Mouse (Mus musculus) kidney, postnatal 14 days (tissue): ENCODE measurements around the gene Dach1.
A peak's percentile ranks its signal among the peaks of the same experiment; 100 is the strongest.

Experiments
- DNase-seq: peaks from one replicate; pipeline ENCODE4 v3.0.0; 2022; ENCODE audit warnings: mixed read lengths

Dach1 gene

DNA sequence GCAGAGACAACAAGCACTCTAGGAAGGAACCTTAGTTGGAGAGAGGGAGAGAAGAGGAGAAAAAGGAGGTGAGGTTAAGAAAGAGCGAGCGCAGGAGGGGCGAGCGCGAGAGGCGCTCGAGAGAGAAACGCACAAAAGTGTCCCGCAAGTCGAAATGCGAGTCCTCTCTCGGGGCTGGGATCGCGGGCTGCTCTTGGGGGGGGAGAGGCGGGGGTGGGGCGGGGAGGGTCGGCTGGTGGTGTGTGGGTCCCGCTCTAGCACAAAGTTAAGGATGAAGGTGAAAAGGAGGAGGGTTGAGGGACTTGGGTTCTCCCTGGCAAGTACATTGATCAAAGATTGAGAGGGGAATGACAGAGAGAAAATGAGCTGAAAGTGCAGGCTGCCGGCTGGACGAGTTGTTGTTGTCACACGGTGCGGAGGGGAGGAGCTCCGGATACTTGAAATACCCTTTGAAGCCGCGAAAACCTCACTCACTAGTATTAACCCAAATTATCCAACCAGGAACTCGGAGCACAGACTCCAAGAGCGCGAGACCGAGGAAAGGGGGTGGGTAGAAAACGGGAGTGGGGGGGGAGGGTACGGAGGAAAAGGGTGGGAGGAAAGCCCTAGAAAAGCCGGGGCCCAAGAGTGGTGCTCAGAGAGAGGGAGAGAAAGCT lies at the start of gene Dach1:
Gene Dach1 (minus strand): TSS at position 345 of the 656 bp plus-strand sequence.
- peak; percentile 83 for DNase-seq

- no peak for DNase-seq
Observed at GRCm38 (mm10) chr14:98200089-98200488, 30.5 kb upstream of the Dach1 start.

- peak; percentile 27 for DNase-seq
Observed at GRCm38 (mm10) chr14:98181545-98181944, 12.0 kb upstream of the Dach1 start.

GRCm38 (mm10) chr14:98173831-98174230 lies 4.3 kb upstream of the Dach1 start:
- no peak for DNase-seq

GRCm38 (mm10) chr14:98172394-98172905 lies 2.9 kb upstream of the Dach1 start:
- DNase-seq = no peak

DNA sequence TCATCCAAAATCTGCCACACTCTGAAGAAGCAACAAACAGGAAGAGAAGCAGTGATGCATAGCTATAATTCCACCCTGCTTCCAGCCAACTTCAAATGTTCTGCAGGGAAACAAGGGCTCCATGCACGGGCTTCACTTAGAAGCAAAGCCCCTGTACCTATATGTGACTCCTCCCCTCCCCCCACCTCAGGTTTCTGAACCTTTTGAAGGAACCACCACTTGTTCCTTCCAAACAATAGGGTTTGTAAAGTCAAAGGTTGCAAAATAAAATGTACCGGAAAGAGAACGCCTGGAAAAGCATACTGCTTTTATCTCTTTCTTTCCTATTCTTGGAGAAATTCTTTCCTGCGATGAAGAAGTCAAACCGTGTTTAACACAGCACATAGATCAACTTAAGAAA lies 2.3 kb upstream of the Dach1 start:
- DNase-seq = no peak

GRCm38 (mm10) chr14:98168908-98169401 lies 610 bp downstream of the Dach1 start:
- DNase-seq = peak; percentile 64

- DNase-seq = peak; percentile 72
Observed at GRCm38 (mm10) chr14:98168039-98168907, 1.3 kb downstream of the Dach1 start.

- DNase-seq = peak; percentile 80
Observed at GRCm38 (mm10) chr14:98167186-98168038, 2.2 kb downstream of the Dach1 start.

- peak; percentile 13 for DNase-seq
Observed at GRCm38 (mm10) chr14:98166318-98166976, 3.1 kb downstream of the Dach1 start.

DNA sequence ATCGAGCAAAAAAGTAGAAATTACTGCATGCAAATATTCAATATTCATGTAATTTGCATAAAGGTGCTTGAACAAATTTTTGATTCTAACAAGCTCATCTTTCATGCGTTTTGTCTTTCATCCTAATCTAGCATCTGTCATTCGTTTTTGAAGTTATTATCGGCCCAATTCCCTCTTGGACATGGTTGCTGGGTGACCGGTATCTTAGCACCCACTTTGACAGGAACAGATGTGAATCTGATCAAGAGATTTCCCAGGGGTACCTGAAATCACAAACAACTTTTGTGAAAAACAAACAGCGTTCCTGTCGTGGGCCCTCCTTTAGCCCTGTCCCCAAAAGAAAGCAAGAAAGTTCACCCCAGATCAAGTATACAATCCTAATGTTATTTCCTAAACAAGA lies 12.8 kb downstream of the Dach1 start:
- no peak for DNase-seq

DNA sequence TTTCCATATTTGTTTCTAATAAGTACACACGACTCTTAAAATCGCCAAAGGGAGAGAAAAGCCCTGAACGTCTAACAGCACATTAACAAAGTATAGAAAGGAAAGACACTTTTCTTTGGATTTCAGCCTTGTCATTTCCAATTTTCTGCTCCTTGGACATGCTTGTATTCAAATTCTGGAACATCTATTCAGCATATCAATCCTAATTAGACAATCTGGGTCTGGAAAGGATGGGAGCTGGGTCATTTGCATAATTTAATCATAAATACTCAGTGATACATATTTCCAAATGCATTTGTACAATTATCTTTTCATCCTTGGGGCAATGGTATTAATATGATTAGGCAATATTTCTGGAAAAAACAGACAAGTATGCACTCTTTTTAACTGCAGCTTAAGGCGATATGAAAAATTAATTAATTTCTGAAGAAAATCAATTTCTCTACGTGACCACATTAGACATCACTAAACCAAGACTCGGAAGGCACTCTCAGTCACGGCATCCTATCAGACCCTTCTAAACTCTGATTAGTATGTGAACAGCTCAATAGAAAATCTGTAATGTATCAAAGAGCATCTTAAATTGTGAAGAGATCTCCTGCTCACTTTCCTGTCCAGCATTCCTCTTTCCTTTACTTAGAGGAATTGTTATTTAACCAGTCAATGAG lies 13.7 kb downstream of the Dach1 start:
- no peak for DNase-seq

DNA sequence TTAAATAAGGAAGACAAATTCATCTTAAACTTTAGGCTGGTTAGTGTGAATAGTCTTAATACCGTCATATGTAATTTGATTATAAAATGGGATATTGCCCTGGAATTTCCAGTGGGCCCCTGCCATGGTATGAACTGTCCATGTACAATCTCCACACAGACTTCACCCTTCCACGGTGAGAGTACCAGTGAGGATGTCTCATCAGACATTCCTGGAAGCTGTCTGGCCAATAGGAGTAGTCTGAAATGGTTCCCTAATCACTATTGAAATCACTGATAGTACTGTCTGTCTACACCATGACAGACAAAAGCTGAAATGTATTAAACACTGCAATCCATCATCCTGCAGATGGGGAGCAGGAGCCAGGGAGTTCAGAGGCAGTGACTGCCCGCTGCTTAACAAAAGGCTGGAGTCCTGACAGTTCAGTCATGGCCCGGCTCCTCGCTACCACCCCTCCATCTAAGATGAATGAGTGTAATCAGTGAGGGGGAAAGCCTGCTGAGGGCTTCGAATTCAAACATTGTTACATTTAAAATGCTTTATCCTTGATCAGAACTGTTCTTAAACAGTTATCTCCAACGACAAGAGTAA lies 14.6 kb downstream of the Dach1 start:
- no peak for DNase-seq

GRCm38 (mm10) chr14:98141758-98142157 lies 27.8 kb downstream of the Dach1 start:
- DNase-seq = no peak

DNA sequence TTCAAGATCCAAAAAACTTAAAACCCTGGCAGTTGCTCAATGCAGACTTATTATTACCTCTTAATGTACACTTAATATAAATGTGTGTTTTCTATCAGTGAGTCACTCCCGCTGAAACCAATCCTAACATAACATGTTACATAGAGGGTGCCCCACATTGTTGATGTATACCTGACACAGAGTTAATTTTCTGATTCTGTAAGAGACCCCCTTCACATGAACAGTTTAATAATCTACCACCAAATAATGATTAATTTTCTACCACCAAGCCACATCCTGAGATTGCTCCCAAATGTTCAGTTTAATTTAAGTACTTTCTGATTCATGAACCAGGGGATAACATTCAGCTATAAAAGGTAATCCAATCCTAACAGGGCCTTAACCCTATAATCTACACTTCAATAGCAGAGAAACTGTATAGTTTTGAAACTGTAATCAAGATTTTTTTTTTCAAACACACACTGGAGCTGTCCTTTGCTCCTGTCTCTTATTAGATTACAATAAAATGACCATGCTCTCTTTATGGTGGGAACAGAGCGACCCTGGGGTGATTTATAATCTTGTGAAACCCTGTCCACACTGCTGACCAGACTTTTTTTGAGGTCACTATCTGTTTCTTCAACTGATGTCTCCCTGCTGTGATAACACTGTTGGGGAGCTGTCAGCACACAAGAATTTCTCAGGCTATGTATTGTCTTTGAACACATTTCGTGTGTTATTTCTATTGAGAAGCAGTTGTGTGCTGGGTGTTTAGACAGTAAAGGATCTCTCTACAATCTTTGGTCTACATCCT lies 30.5 kb downstream of the Dach1 start:
- no peak for DNase-seq

DNA sequence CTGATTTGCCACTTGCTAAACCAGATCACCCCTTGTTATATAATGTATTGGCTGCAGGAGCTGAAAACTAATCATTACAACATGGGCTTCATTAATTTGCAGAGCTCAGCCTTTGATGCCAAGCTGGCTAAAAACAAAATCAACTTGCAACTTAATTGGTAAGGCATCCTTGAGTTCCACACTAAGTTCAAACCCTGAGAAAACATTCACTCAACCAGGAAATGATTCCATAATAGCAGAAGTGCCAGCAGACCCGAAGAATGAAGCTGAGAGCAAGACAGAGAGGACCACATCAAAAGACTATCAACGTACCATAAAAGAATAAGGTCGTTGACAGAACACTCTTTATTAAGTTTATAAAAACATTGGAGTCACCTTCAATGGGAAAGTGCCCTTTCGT lies 35.0 kb downstream of the Dach1 start:
- DNase-seq = no peak

DNA sequence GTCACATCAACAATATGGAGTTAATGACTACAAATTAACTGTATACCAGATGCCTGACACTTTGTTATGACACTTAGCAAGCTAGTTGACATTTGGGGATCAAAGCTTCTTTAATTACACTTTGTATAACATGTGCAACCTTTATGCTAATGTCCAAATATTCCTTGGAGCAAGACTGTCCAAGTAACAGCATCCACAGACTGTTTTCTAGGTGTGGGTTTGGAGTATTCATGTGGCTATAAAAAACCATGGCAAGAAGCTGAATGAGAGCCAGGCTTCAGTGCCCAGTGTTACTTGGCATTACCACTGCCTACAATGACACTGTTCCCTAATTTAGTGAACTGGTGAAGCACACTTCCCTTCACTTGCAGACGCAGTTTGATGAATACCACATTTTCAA lies 46.5 kb downstream of the Dach1 start:
- no peak for DNase-seq

- DNase-seq = no peak
Observed at GRCm38 (mm10) chr14:98116627-98117026, 52.9 kb downstream of the Dach1 start.

DNA sequence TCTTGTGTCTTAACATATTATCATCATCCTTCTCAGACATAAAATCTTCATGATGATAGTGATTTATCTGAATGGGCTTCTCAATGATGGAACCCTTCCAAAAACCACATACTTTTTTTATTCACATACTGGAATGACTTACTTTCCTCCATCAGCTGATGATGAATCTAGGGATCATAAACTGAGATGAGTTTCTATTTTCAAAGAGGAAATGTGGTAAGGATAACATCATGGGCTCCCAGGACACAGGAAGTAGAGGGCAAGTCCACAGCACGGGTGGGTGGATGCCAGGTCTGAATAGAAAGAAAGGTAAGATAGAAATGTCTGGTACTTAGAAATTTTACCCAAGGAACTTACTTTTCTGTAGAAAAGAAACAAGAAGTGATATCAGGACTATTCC lies 56.5 kb downstream of the Dach1 start:
- no peak for DNase-seq

GRCm38 (mm10) chr14:98109929-98110328 lies 59.6 kb downstream of the Dach1 start:
- no peak for DNase-seq
